In the genomic region with DNA sequence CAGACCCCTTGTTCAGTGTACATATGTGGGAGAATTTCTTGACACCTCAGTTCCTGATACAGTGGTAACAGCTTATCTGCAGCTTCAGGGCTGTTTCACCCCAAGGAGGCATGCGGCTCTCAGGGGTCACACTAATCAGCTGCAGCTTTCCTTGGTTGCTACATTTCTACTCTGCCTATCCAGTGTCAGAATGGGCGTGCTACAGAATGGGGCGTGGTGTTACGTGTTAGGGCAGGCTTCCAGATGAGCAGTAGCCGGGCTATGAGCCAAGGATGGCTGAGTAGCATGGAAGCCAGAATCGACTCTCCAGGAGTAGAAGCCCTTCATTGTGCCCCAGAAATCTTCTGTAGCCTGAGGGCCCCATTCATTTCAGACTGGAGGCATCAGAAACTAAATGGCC, we compare ENCODE assay signal across 9 mouse cellular contexts. TPM values are rescaled to one million over a fixed set of nuclear protein-coding genes. Genes with fewer than 3 reads are reported as not detected.
DNase-seq lines count a peak whose midpoint lies in the region; ATAC-seq lines count a peak whose summit lies in the region.
"Had no signal": no experiment of that assay in that cellular context is flagged by ENCODE, and none has a peak within 500 bp of the region (broad histone marks: within the 10 kb centered on the region; RNA-seq: fewer than 3 reads in every experiment).

No protein-coding gene starts in this region.

- no peak for DNase-seq in heart, adult 11 months
- peak; percentile 18 for DNase-seq in right cerebral cortex, postnatal 14 days
- no peak for DNase-seq in right cerebral cortex, adult 2 months (ENCODE audit: low spot score in 2 of 2)
- DNase-seq in cerebellum, adult 18-20 months, result no peak
- DNase-seq in left cerebral cortex, adult 11 months (ENCODE audit: low spot score), result no peak

- H3K27ac ChIP-seq in heart, embryonic 14.5 days (replicated peaks in 1 of 2; ENCODE audit: control insufficient read depth in 1 of 2, insufficient read depth in 1 of 2, low read depth in 2 of 2, low read length in 2 of 2), result no peak overlapping the region
- no peak overlapping the region for H3K27ac ChIP-seq in heart, embryonic 15.5 days
- H3K27ac ChIP-seq in neural tube, embryonic 14.5 days (ENCODE audit: low read depth, low read length), result no peak overlapping the region
- H3K27ac ChIP-seq: liver, embryonic 14.5 days had no signal

- ATAC-seq in heart, embryonic 14.5 days (ENCODE audit: insufficient number of reproducible peaks, insufficient read depth, low FRiP score, low read depth), result peak; percentile 43; the same call in 1 of the 2 replicates
- 0 out of 2 replicates have a peak, but pooled peaks have one; percentile 53 for ATAC-seq in heart, embryonic 15.5 days (replicated peaks; ENCODE audit: insufficient number of reproducible peaks, insufficient read depth, low FRiP score, low read depth)
- peak; percentile 46; the same call in 1 of the 2 replicates for ATAC-seq in neural tube, embryonic 14.5 days (ENCODE audit: low read depth)

- H3K36me3 ChIP-seq in heart, embryonic 14.5 days (ENCODE audit: control insufficient read depth, insufficient read depth, low read length), result no peaks in the 10 kb centered on the region
- no peaks in the 10 kb centered on the region for H3K36me3 ChIP-seq in heart, embryonic 15.5 days
- no peaks in the 10 kb centered on the region for H3K36me3 ChIP-seq in neural tube, embryonic 14.5 days (ENCODE audit: control insufficient read depth, insufficient read depth, low read length)

- H3K4me1 ChIP-seq in heart, embryonic 14.5 days (ENCODE audit: control insufficient read depth in 2 of 2, insufficient read depth in 2 of 2, low read length in 2 of 2), result peaks cover 3 to 6% of the 10 kb centered on the region in 2 experiments; a peak in 2 of 4 replicates
- peaks cover 6% of the 10 kb centered on the region for H3K4me1 ChIP-seq in heart, embryonic 15.5 days (replicated peaks)
- H3K4me1 ChIP-seq in neural tube, embryonic 14.5 days (ENCODE audit: control insufficient read depth, insufficient read depth, low read length), result no peaks in the 10 kb centered on the region

- H3K27me3 ChIP-seq in heart, embryonic 14.5 days (ENCODE audit: control insufficient read depth, insufficient read depth, low read length), result no peaks in the 10 kb centered on the region
- H3K27me3 ChIP-seq in heart, embryonic 15.5 days, result no peaks in the 10 kb centered on the region
- no peaks in the 10 kb centered on the region for H3K27me3 ChIP-seq in neural tube, embryonic 14.5 days (ENCODE audit: control insufficient read depth, insufficient read depth, low read length)

- no peak overlapping the region for H3K9ac ChIP-seq in heart, embryonic 14.5 days (ENCODE audit: low read length)
- H3K9ac ChIP-seq in heart, embryonic 15.5 days, result no peak overlapping the region
- no peak overlapping the region for H3K9ac ChIP-seq in neural tube, embryonic 14.5 days (replicated peaks; ENCODE audit: low read depth, low read length)
- H3K9ac ChIP-seq: liver, embryonic 14.5 days had no signal

- H3K9me3 ChIP-seq in heart, embryonic 14.5 days (ENCODE audit: control insufficient read depth, low read length), result no peaks in the 10 kb centered on the region
- H3K9me3 ChIP-seq in heart, embryonic 15.5 days (replicated peaks), result no peaks in the 10 kb centered on the region
- no peaks in the 10 kb centered on the region for H3K9me3 ChIP-seq in neural tube, embryonic 14.5 days (ENCODE audit: control insufficient read depth, low read length)

- WGBS in heart, embryonic 14.5 days, result 52% methylated on average over 6 of the region's 6 CpGs
- 31% methylated on average over 6 of the region's 6 CpGs for WGBS in heart, embryonic 15.5 days
- 49% methylated on average over 6 of the region's 6 CpGs for WGBS in neural tube, embryonic 14.5 days

- H3K4me3 ChIP-seq in heart, embryonic 14.5 days (ENCODE audit: control insufficient read depth in 1 of 2, insufficient read depth in 1 of 2, low read depth in 1 of 2, low read length in 2 of 2), result no peak overlapping the region
- no peak overlapping the region for H3K4me3 ChIP-seq in heart, embryonic 15.5 days
- H3K4me3 ChIP-seq in neural tube, embryonic 14.5 days (ENCODE audit: low read depth, low read length), result no peak overlapping the region

- no peak overlapping the region for H3K4me2 ChIP-seq in heart, embryonic 14.5 days (ENCODE audit: low read length)
- H3K4me2 ChIP-seq in heart, embryonic 15.5 days, result no peak overlapping the region
- no peak overlapping the region for H3K4me2 ChIP-seq in neural tube, embryonic 14.5 days (ENCODE audit: low read depth, low read length)

RNA-seq across cellular contexts. Expression of a gene that starts 32.8 kb away (rescaled TPM):
- 32.0 and 32.2 TPM in 2 replicates for polyA plus RNA-seq in heart, embryonic 14.5 days (2014; fragmentation: Nextera tagmentation; extraction: Ambion mirVana)
- 20.2 and 27.1 TPM in 2 replicates for polyA plus RNA-seq in heart, embryonic 15.5 days (2015; fragmentation: Nextera tagmentation; extraction: Ambion mirVana)
- 3.7 and 5.3 TPM in 2 replicates for polyA plus RNA-seq in neural tube, embryonic 14.5 days (2014; fragmentation: Nextera tagmentation; extraction: Ambion mirVana)
